Mouse (Mus musculus): ENCODE measurements around the gene Armh1. TPM values are rescaled to one million over a fixed set of nuclear protein-coding genes. Genes with fewer than 3 reads are reported as not detected.
A peak's percentile ranks its signal among the peaks of the same experiment; 100 is the strongest.

Gene Armh1
- polyA plus RNA-seq, 1 experiment from 2014 or later = 0.38 TPM

GRCm38 (mm10) chr4:117239153-117239552 lies 12.8 kb downstream of the Armh1 start:
- no peak overlapping the region for H3K9ac ChIP-seq
- ATAC-seq (replicated peaks; ENCODE audit: low FRiP score) = no peak
- no peak overlapping the region for H3K4me3 ChIP-seq (replicated peaks)
- H3K27me3 ChIP-seq = peaks cover 2% of the 10 kb centered on the region; the same call in 1 of the 2 replicates
- H3K27ac ChIP-seq = no peak overlapping the region
- H3K9me3 ChIP-seq (replicated peaks) = no peaks in the 10 kb centered on the region
- no peaks in the 10 kb centered on the region for H3K36me3 ChIP-seq
- H3K4me2 ChIP-seq = no peak overlapping the region
- 48% methylated on average over 2 of the region's 2 CpGs for WGBS
- peaks cover 8% of the 10 kb centered on the region; the same call in 1 of the 2 replicates for H3K4me1 ChIP-seq

- H3K27ac ChIP-seq = no peak overlapping the region
- no peaks in the 10 kb centered on the region for H3K36me3 ChIP-seq
- H3K9ac ChIP-seq = no peak overlapping the region
- H3K27me3 ChIP-seq = peaks cover 2% of the 10 kb centered on the region; the same call in 1 of the 2 replicates
- ATAC-seq (replicated peaks; ENCODE audit: low FRiP score) = no peak
- no peak overlapping the region for H3K4me3 ChIP-seq (replicated peaks)
- H3K4me2 ChIP-seq = no peak overlapping the region
- WGBS = 42% methylated on average over 4 of the region's 4 CpGs
- H3K9me3 ChIP-seq (replicated peaks) = no peaks in the 10 kb centered on the region
- 0 out of 2 replicates have a peak, but pooled peaks cover 3% of the 10 kb centered on the region for H3K4me1 ChIP-seq
Measured at GRCm38 (mm10) chr4:117235822-117236221, 16.1 kb downstream of the Armh1 start.

GRCm38 (mm10) chr4:117234166-117234741 lies 17.7 kb downstream of the Armh1 start:
- 23% methylated on average over 7 of the region's 7 CpGs for WGBS
- no peak overlapping the region for H3K4me3 ChIP-seq (replicated peaks)
- no peak overlapping the region for H3K9ac ChIP-seq
- H3K9me3 ChIP-seq (replicated peaks) = no peaks in the 10 kb centered on the region
- H3K4me2 ChIP-seq = no peak overlapping the region
- 0 out of 2 replicates have a peak, but pooled peaks cover 3% of the 10 kb centered on the region for H3K4me1 ChIP-seq
- no peaks in the 10 kb centered on the region for H3K36me3 ChIP-seq
- H3K27ac ChIP-seq = no peak overlapping the region
- ATAC-seq (replicated peaks; ENCODE audit: low FRiP score) = no peak
- peaks cover 2% of the 10 kb centered on the region; the same call in 1 of the 2 replicates for H3K27me3 ChIP-seq

- H3K36me3 ChIP-seq = no peaks in the 10 kb centered on the region
- no peak overlapping the region for H3K4me2 ChIP-seq
- H3K9me3 ChIP-seq (replicated peaks) = no peaks in the 10 kb centered on the region
- 0 out of 2 replicates have a peak, but pooled peaks cover 3% of the 10 kb centered on the region for H3K4me1 ChIP-seq
- no peak overlapping the region for H3K27ac ChIP-seq
- WGBS = 66% methylated on average over 2 of the region's 2 CpGs
- no peak overlapping the region for H3K4me3 ChIP-seq (replicated peaks)
- peaks cover 5% of the 10 kb centered on the region; the same call in 1 of the 2 replicates for H3K27me3 ChIP-seq
- no peak overlapping the region for H3K9ac ChIP-seq
- no peak for ATAC-seq (replicated peaks; ENCODE audit: low FRiP score)
Measured at GRCm38 (mm10) chr4:117231208-117231607, 20.7 kb downstream of the Armh1 start.

- no peaks in the 10 kb centered on the region for H3K4me1 ChIP-seq
- H3K4me3 ChIP-seq (replicated peaks) = no peak overlapping the region
- H3K4me2 ChIP-seq = no peak overlapping the region
- 63% methylated on average over 10 of the region's 10 CpGs for whole genome bisulfite sequencing
- no peaks in the 10 kb centered on the region for H3K9me3 ChIP-seq (replicated peaks)
- H3K27me3 ChIP-seq = peaks cover 5% of the 10 kb centered on the region; the same call in 1 of the 2 replicates
- H3K9ac ChIP-seq = no peak overlapping the region
- ATAC-seq (replicated peaks; ENCODE audit: low FRiP score) = no peak
- H3K36me3 ChIP-seq = no peaks in the 10 kb centered on the region
- no peak overlapping the region for H3K27ac ChIP-seq
Measured at GRCm38 (mm10) chr4:117230331-117230730, 21.6 kb downstream of the Armh1 start.

- no peak overlapping the region for H3K4me3 ChIP-seq (replicated peaks)
- peaks cover 5% of the 10 kb centered on the region; the same call in 1 of the 2 replicates for H3K27me3 ChIP-seq
- H3K27ac ChIP-seq = no peak overlapping the region
- no peak for ATAC-seq (replicated peaks; ENCODE audit: low FRiP score)
- H3K36me3 ChIP-seq = no peaks in the 10 kb centered on the region
- H3K9ac ChIP-seq = no peak overlapping the region
- H3K9me3 ChIP-seq (replicated peaks) = no peaks in the 10 kb centered on the region
- H3K4me1 ChIP-seq = no peaks in the 10 kb centered on the region
- H3K4me2 ChIP-seq = no peak overlapping the region
- WGBS = 68% methylated on average over 15 of the region's 15 CpGs
Measured at GRCm38 (mm10) chr4:117229590-117229989, 22.3 kb downstream of the Armh1 start.

- no peaks in the 10 kb centered on the region for H3K36me3 ChIP-seq
Measured at GRCm38 (mm10) chr4:117225250-117225649, 26.7 kb downstream of the Armh1 start.

GRCm38 (mm10) chr4:117224122-117224521 lies 27.8 kb downstream of the Armh1 start:
- H3K9me3 ChIP-seq (replicated peaks) = no peaks in the 10 kb centered on the region
- no peak overlapping the region for H3K9ac ChIP-seq
- H3K36me3 ChIP-seq = no peaks in the 10 kb centered on the region
- 77% methylated on average over 8 of the region's 8 CpGs for WGBS
- H3K27me3 ChIP-seq = 0 out of 2 replicates have a peak, but pooled peaks cover 2% of the 10 kb centered on the region
- no peak for ATAC-seq (replicated peaks; ENCODE audit: low FRiP score)
- H3K4me2 ChIP-seq = no peak overlapping the region
- H3K27ac ChIP-seq = no peak overlapping the region
- H3K4me1 ChIP-seq = no peaks in the 10 kb centered on the region
- H3K4me3 ChIP-seq (replicated peaks) = no peak overlapping the region

More at GRCm38 (mm10) chr4:117225250-117225649, 26.7 kb downstream of the Armh1 start:
- Histone ChIP-seq H3K9me3 (replicated peaks) (no peaks in the 10 kb centered on the region), H3K27me3 (0 out of 2 replicates have a peak, but pooled peaks cover 2% of the 10 kb centered on the region), H3K4me1 (no peaks in the 10 kb centered on the region), H3K4me3 (replicated peaks) (no peak overlapping the region), H3K9ac (no peak overlapping the region), H3K27ac (no peak overlapping the region), H3K4me2 (no peak overlapping the region)
- no peak for ATAC-seq (replicated peaks; ENCODE audit: low FRiP score)

- WGBS = 24% methylated on average over 5 of the region's 5 CpGs
- Histone ChIP-seq H3K36me3 (no peaks in the 10 kb centered on the region), H3K27ac (no peak overlapping the region), H3K27me3 (no peaks in the 10 kb centered on the region), H3K9ac (no peak overlapping the region), H3K4me3 (replicated peaks) (no peak overlapping the region), H3K4me2 (no peak overlapping the region), H3K4me1 (peaks cover 6% of the 10 kb centered on the region), H3K9me3 (replicated peaks) (no peaks in the 10 kb centered on the region)
- no peak for ATAC-seq (replicated peaks; ENCODE audit: low FRiP score)
Measured at GRCm38 (mm10) chr4:117223001-117223400, 28.9 kb downstream of the Armh1 start.

GRCm38 (mm10) chr4:117221836-117222235 lies 30.1 kb downstream of the Armh1 start:
- Histone ChIP-seq H3K27ac (no peak overlapping the region), H3K4me1 (peaks cover 6% of the 10 kb centered on the region), H3K27me3 (no peaks in the 10 kb centered on the region), H3K4me2 (no peak overlapping the region), H3K36me3 (no peaks in the 10 kb centered on the region), H3K9me3 (replicated peaks) (no peaks in the 10 kb centered on the region), H3K4me3 (replicated peaks) (no peak overlapping the region), H3K9ac (no peak overlapping the region)
- 88% methylated on average over 9 of the region's 9 CpGs for WGBS
- ATAC-seq (replicated peaks; ENCODE audit: low FRiP score) = no peak

GRCm38 (mm10) chr4:117220741-117221515 lies 31.0 kb downstream of the Armh1 start:
- H3K4me3 ChIP-seq (replicated peaks) = no peak overlapping the region
- no peak overlapping the region for H3K9ac ChIP-seq
- H3K4me2 ChIP-seq = no peak overlapping the region
- H3K27ac ChIP-seq = no peak overlapping the region
- ATAC-seq (replicated peaks; ENCODE audit: low FRiP score) = no peak
- no peaks in the 10 kb centered on the region for H3K9me3 ChIP-seq (replicated peaks)
- 79% methylated on average over 9 of the region's 9 CpGs for WGBS
- peaks cover 6% of the 10 kb centered on the region for H3K4me1 ChIP-seq
- H3K36me3 ChIP-seq = no peaks in the 10 kb centered on the region
- H3K27me3 ChIP-seq = no peaks in the 10 kb centered on the region

- H3K4me2 ChIP-seq = no peak overlapping the region
Measured at GRCm38 (mm10) chr4:117218517-117219219, 33.3 kb downstream of the Armh1 start.

More at GRCm38 (mm10) chr4:117218517-117219219, 33.3 kb downstream of the Armh1 start:
- ATAC-seq (replicated peaks; ENCODE audit: low FRiP score) = peak; percentile 73; the same call in 1 of the 2 replicates
- Histone ChIP-seq H3K4me3 (replicated peaks) (no peak overlapping the region), H3K4me1 (peaks cover 6% of the 10 kb centered on the region), H3K27me3 (no peaks in the 10 kb centered on the region), H3K27ac (no peak overlapping the region), H3K9ac (no peak overlapping the region), H3K9me3 (replicated peaks) (no peaks in the 10 kb centered on the region), H3K36me3 (no peaks in the 10 kb centered on the region)
- WGBS = 37% methylated on average over 10 of the region's 10 CpGs

Data from kidney, embryonic 15.5 days (tissue).